Mouse (Mus musculus): ENCODE measurements around the gene Fabp6. TPM values are rescaled to one million over a fixed set of nuclear protein-coding genes. Genes with fewer than 3 reads are reported as not detected.
A peak's percentile ranks its signal among the peaks of the same experiment; 100 is the strongest.

Fabp6 gene
- polyA plus RNA-seq, 1 experiment from 2014 or later = not detected

DNA sequence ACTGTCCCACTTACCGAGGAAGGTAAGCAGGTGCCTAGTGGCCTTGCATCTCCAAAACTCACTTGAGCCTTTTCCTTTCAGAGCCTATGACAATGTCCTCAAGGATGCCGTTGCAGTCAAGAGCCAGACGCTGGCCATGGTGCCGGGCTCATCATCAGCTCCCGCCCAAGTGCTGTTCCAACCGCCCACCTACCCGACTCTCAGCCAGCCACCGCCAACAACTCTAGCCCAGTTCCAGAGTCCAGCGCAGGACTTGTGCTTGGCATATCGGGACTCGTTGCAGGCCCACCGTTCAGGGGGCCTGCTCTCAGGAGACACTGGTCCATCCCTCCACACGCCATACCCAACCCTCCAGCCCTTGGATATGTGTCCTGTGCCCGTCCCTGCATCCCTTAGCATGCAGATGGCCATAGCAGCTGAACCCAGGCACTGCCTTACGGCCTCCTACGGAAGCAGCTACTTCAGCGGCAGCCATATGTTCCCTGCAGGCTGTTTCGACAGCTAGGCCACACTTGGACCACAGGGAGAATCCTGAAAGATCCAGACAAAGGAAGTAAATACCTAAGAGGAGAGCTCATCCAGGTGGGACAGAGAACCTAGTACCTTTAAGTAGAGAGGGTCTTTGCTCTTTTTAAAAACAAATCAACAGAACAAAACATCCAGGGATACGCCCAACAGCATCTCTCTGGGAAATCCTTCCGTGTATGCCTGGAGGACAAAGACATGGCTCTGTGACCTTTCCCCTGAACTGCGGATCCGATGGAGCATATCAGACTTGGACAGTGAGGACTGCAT lies 15.9 kb downstream of the Fabp6 start:
- Histone ChIP-seq H3K4me3 (no peak overlapping the region), H3K9ac (no peak overlapping the region), H3K4me2 (no peak overlapping the region), H3K9me3 (no peaks in the 10 kb centered on the region), H3K36me3 (replicated peaks) (peaks cover 4% of the 10 kb centered on the region), H3K4me1 (no peaks in the 10 kb centered on the region), H3K27ac (no peak overlapping the region), H3K27me3 (replicated peaks) (no peaks in the 10 kb centered on the region)
- ATAC-seq (replicated peaks) = no peak
- 86% methylated on average over 22 of the region's 22 CpGs for WGBS

DNA sequence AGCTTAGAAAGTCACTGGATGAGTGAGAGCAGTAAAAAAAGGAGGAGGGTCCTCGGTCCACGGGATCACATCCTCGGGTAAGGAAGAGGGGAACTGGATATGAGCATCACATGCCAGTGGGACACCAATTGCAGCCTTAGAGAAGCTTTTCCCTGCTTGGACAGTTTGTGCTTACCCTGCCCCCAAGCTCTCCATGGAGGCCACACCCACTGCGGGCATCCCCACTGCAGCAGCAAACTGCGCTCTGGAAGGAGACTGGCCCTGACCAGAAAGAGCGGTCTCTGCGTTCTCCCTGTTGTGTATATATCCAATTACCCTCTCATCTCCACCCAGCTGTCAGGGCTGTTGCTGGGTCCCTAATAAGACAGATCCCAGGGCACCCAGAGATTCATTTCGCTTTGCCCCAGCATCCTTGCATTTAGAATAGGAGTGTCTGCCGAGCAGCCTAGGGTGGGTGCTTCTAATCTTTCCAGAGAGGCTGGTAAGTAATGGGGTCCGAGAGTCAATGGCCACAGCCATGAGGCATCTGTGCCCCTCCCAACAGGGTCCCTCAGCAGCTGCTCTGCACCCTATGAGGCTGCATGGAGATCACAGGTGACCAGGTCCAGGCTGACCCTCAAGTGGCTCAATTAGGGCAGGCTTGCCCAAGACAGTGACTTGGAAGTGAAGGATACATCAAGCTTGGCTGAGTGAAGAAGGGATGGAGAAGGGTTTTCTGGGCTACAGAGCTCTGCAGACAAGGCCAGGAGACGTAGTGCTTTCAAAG lies 23.4 kb downstream of the Fabp6 start:
- no peak for ATAC-seq (replicated peaks)
- Histone ChIP-seq H3K9me3 (no peaks in the 10 kb centered on the region), H3K4me2 (no peak overlapping the region), H3K36me3 (replicated peaks) (no peaks in the 10 kb centered on the region), H3K9ac (no peak overlapping the region), H3K27me3 (replicated peaks) (no peaks in the 10 kb centered on the region), H3K4me1 (peaks cover 16% of the 10 kb centered on the region), H3K27ac (no peak overlapping the region), H3K4me3 (no peak overlapping the region)
- WGBS = 36% methylated on average over 11 of the region's 11 CpGs

DNA sequence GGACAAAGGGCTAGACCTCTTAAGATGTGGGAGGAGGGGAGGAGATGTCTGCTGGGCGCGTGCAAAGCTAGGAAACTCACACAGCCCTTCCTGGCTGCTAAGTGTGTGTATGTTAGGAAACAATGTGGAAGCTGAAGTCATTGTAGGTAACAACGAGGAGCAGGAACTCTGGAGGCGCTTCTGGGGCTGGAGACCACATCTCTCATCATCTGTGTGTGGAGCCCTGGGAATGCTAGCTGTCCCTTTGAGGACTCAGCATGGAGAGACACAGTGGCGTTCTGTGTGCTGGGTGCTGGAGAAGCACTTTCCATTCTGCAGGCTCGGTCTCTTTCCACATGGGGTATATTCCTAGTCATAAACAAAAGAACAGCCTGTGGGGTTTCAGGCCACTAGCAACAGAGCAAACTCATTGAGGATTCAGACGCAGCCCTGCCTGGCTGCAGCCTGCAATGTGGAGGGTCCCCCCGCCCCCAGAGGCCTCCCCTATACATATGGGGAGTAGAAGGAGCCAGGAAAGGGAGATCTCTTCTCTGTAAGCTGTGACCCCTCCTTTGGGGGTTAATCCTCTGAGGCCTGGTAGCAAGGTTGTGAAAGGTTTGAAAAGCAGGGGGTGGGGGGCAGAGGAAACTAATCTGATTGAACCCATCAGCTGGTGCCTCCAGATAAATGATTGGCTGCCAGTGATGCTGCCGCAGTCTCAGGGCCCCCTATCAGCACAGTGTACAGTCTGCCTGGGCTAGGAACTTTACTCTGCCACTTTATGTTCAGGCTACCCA lies 25.8 kb downstream of the Fabp6 start:
- Histone ChIP-seq H3K4me3 (no peak overlapping the region), H3K27ac (peak overlapping the region; percentile 53), H3K27me3 (replicated peaks) (no peaks in the 10 kb centered on the region), H3K4me2 (peak overlapping the region; percentile 0; the same call in 1 of the 2 replicates), H3K36me3 (replicated peaks) (no peaks in the 10 kb centered on the region), H3K4me1 (peaks cover 16% of the 10 kb centered on the region), H3K9ac (no peak overlapping the region), H3K9me3 (no peaks in the 10 kb centered on the region)
- 5% methylated on average over 9 of the region's 9 CpGs for WGBS
- ATAC-seq (replicated peaks) = peak; percentile 86

DNA sequence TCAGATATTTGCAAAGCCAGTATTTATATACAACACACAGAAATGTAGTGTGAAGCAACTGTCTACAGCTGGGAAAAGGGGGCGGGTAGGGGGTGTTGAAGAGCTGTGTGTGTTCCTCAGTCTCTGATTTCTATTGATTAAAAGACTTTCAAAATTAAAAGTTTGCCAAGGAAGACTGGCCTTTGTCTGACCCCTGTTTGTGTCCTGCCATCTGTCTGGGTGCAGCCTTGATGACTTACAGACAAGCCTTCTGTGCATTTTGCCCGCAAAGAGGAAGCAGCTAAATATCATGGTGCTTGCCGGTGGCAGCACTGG lies 26.3 kb downstream of the Fabp6 start:
- no peaks in the 10 kb centered on the region for H3K27me3 ChIP-seq (replicated peaks)
- H3K27ac ChIP-seq = peak overlapping the region; percentile 53
- no peak overlapping the region for H3K4me3 ChIP-seq
- peak overlapping the region; percentile 0; the same call in 1 of the 2 replicates for H3K4me2 ChIP-seq
- H3K4me1 ChIP-seq = peaks cover 16% of the 10 kb centered on the region
- 6% methylated on average over 3 of the region's 3 CpGs for WGBS
- no peaks in the 10 kb centered on the region for H3K36me3 ChIP-seq (replicated peaks)
- H3K9me3 ChIP-seq = no peaks in the 10 kb centered on the region
- H3K9ac ChIP-seq = no peak overlapping the region
- ATAC-seq (replicated peaks) = no peak

DNA sequence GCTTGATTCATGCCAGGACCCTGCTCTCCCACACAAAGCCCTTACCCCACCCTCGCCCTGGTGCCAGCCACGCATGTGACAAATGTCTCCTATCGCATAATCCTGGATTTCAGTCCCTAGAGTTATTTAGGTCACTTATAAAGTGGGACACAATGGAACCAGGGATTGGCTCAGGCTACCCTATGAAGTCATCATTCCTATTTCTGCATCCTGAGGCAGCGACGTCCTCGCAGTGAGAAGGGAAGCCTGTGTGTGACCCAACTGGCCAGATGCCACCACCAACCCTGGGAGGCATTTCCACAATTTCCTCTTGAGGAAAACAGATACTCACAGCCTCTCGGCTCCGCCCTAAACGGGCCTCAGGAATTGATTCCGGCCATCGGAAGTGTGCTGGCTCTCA lies 31.7 kb downstream of the Fabp6 start:
- Histone ChIP-seq H3K27me3 (replicated peaks) (no peaks in the 10 kb centered on the region), H3K4me3 (no peak overlapping the region), H3K36me3 (replicated peaks) (no peaks in the 10 kb centered on the region), H3K4me2 (no peak overlapping the region), H3K4me1 (peaks cover 23% of the 10 kb centered on the region), H3K9me3 (no peaks in the 10 kb centered on the region), H3K27ac (0 out of 2 replicates have a peak overlapping the region, but pooled peaks have one; percentile 32), H3K9ac (no peak overlapping the region)
- no peak for ATAC-seq (replicated peaks)
- WGBS = 57% methylated on average over 11 of the region's 11 CpGs

DNA sequence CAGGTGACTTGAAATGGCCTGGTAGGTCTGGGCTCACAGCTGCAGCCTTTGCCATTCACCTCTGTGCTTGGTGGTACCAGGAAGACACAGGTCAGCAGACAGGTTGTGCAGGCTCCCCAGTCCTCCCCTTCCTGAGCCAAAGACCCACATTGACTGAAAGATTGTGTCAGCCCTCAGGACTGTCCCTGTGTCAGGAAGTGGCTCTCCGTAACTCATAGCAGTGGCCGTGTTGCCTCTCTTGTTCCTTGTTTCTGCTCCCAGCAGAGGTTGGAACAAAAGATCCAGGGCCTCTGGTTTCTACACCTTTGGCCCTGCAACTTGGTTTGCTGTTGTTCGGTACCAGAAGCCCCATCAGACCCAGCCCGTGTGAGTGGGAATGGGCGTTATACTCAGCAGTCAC lies 32.2 kb downstream of the Fabp6 start:
- Histone ChIP-seq H3K9ac (no peak overlapping the region), H3K4me3 (no peak overlapping the region), H3K27ac (0 out of 2 replicates have a peak overlapping the region, but pooled peaks have one; percentile 32), H3K4me1 (peaks cover 23% of the 10 kb centered on the region), H3K4me2 (no peak overlapping the region), H3K27me3 (replicated peaks) (no peaks in the 10 kb centered on the region), H3K9me3 (no peaks in the 10 kb centered on the region), H3K36me3 (replicated peaks) (no peaks in the 10 kb centered on the region)
- WGBS = 82% methylated on average over 5 of the region's 5 CpGs
- ATAC-seq (replicated peaks) = no peak

DNA sequence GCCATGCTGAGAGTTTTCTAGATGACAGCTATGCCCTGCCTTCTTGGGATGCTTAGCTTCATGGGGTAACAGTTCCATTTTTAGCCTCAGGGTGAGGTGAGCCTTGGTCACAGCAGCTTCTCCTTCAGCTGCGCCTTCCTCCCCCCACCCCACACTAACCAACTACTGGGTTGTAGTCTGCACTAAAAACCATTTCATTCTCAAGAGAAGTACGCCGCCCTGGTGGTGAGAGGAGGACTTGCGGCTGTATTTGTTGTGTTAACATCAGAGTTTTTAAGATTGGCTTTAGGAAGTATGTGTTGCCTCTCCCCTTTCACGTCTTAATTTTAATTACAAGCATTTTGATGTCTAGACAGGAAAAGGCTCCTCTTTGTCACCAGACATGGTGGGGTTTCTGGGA lies 33.1 kb downstream of the Fabp6 start:
- Histone ChIP-seq H3K9ac (no peak overlapping the region), H3K27ac (no peak overlapping the region), H3K36me3 (replicated peaks) (no peaks in the 10 kb centered on the region), H3K4me1 (peaks cover 23% of the 10 kb centered on the region), H3K27me3 (replicated peaks) (no peaks in the 10 kb centered on the region), H3K9me3 (no peaks in the 10 kb centered on the region), H3K4me2 (no peak overlapping the region), H3K4me3 (no peak overlapping the region)
- no peak for ATAC-seq (replicated peaks)
- WGBS = 71% methylated on average over 5 of the region's 5 CpGs

DNA sequence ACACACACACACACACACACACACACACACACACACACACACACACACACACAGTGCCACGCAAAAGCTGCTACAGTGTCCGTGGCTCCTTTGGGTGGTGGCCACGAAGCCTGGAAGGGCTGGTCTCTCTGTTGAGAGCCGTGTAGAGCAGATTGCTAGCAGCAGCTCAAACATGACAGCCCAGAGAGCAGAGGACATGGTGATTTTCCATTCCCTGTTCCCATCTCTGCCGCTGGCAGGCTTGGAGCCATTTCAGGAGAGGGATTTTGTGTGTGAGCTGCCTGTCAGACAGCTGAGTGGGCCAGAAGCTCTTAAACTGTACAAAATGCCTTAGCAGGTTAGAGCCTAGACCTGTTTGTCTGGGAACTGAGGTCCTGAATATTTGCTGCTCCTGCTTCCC lies 34.6 kb downstream of the Fabp6 start:
- ATAC-seq (replicated peaks) = no peak
- Histone ChIP-seq H3K27ac (peak overlapping the region; percentile 58), H3K9ac (no peak overlapping the region), H3K27me3 (replicated peaks) (no peaks in the 10 kb centered on the region), H3K4me3 (no peak overlapping the region), H3K36me3 (replicated peaks) (no peaks in the 10 kb centered on the region), H3K9me3 (no peaks in the 10 kb centered on the region), H3K4me2 (no peak overlapping the region), H3K4me1 (peaks cover 23% of the 10 kb centered on the region)
- 50% methylated on average over 5 of the region's 5 CpGs for WGBS

DNA sequence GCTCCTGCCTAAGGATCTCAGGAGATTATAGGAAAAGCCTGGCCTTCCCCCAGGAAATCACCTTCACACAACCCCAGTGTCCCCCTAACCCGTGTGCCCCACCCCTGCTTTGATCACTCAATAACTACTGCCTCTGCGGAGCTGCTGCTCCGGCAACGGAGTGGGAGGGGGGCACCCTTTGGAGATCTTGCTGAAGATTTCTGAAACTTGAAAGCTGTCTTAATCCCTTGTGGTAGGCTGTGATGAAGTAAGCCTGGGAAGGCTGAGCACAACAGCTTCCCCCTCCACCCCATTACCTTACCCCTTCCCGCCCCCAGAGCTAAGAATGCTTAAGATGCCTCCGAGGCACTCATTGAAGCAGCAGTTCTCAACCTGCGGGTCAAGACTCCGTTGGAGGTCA lies 35.5 kb downstream of the Fabp6 start:
- Histone ChIP-seq H3K9me3 (no peaks in the 10 kb centered on the region), H3K27me3 (replicated peaks) (no peaks in the 10 kb centered on the region), H3K4me3 (no peak overlapping the region), H3K4me2 (peak overlapping the region; percentile 12; the same call in 1 of the 2 replicates), H3K9ac (no peak overlapping the region), H3K4me1 (peaks cover 23% of the 10 kb centered on the region), H3K27ac (peak overlapping the region; percentile 58), H3K36me3 (replicated peaks) (no peaks in the 10 kb centered on the region)
- peak; percentile 46 for ATAC-seq (replicated peaks)
- WGBS = 4% methylated on average over 8 of the region's 8 CpGs

DNA sequence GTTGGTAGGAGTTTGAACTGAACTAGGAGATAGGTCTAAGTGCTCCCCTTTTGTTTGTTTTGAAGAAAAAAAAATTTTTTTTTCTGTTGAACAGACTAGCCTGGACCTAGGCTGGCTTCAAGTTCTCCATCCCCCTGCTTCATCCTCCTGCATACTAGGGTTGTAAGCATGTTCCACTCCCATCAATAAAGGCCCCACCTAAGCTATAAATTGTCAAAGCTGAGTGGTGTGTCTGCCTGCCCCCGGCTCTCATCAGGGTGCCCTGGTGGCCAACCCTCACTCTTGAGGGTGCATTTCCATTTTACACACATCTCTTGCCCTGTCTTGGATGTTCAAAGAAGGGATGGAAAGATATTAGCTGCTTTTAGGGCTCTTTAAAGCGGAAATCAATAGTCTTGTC lies 35.9 kb downstream of the Fabp6 start:
- H3K9me3 ChIP-seq = no peaks in the 10 kb centered on the region
- 20% methylated on average over 2 of the region's 2 CpGs for WGBS
- H3K27ac ChIP-seq = 0 out of 2 replicates have a peak overlapping the region, but pooled peaks have one; percentile 55

DNA sequence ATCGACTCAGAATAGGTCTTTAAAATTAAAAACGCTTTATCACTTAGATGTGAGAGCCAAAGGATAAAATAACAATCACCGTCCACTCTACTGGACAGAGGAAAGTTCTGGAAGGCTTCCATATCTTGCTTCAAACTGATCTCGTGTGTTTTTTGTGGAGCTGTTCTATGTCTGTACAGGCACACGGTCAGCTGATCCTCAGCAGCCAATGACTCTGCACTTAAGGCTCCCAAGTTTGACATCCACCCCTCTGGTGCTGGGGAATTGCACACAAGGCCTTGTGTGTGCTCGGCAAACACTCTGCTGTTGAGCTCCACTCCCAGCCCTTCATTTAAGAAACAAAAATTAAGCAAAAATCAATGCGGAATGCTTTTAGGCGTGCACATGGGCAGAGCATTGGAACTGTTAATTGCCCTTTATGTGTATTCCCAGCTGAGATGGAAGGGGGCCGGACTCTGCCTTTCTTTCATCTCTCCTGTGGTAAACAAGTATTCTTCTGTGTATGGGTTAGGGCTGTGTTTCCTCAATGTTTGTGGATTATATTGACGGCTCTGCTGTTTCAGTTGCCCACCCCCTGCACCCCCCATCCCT lies 37.6 kb downstream of the Fabp6 start:
- H3K27ac ChIP-seq = no peak overlapping the region
- H3K4me3 ChIP-seq = no peak overlapping the region
- no peak overlapping the region for H3K9ac ChIP-seq
- H3K4me1 ChIP-seq = peaks cover 27% of the 10 kb centered on the region
- WGBS = 59% methylated on average over 10 of the region's 10 CpGs
- no peaks in the 10 kb centered on the region for H3K9me3 ChIP-seq
- H3K27me3 ChIP-seq (replicated peaks) = no peaks in the 10 kb centered on the region
- 0 out of 2 replicates have a peak, but pooled peaks have one; percentile 17 for ATAC-seq (replicated peaks)
- H3K4me2 ChIP-seq = no peak overlapping the region
- no peaks in the 10 kb centered on the region for H3K36me3 ChIP-seq (replicated peaks)

More for the DNA sequence above, 35.9 kb downstream of the Fabp6 start:
- no peak overlapping the region for H3K4me2 ChIP-seq
- no peak overlapping the region for H3K4me3 ChIP-seq
- H3K9ac ChIP-seq = no peak overlapping the region
- H3K27me3 ChIP-seq (replicated peaks) = no peaks in the 10 kb centered on the region
- peak; percentile 27; the same call in 1 of the 2 replicates for ATAC-seq (replicated peaks)
- peaks cover 23% of the 10 kb centered on the region for H3K4me1 ChIP-seq
- H3K36me3 ChIP-seq (replicated peaks) = no peaks in the 10 kb centered on the region
